Mouse (Mus musculus): ENCODE measurements around the gene Hexim2.

Hexim2 gene

GRCm38 (mm10) chr11:103131701-103132575, at the start of gene Hexim2:
TSS of gene Hexim2 (plus strand) at chr11:103132429.
- no peak for DNase-seq (ENCODE audit: extremely low spot score, low spot score)

- no peak for DNase-seq (ENCODE audit: extremely low spot score, low spot score)
Observed at GRCm38 (mm10) chr11:103093306-103093705, 38.9 kb upstream of the Hexim2 start.

GRCm38 (mm10) chr11:103093862-103094833, 38.1 kb upstream of the Hexim2 start:
- no peak for DNase-seq (ENCODE audit: extremely low spot score, low spot score)

DNA sequence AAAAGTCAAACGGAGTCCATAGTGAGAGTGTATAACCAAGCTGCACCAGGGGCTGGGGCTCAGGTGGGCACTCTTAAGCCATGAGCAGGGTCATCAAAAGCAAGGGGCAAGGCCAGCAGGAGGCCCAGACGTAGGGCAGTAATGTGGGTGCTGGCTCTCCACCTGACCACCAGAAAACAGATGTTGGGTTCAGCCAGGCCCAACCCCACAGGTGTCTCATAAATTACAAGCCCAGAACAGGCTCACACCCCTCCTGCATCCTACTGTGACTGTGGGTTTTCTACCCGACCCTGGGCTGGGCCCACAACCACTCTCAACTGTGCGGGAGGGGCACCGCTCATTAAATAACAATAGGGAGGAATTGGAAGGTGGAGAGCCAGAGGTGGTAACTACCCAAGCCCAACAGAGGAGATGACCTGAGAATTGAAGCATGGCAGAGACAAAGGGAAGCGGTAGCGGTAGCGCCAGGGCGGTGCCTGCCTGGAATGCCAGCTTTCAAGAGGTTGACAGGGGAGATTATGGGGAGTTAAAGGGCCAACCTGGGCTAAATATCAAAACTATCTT, 37.0 kb upstream of the Hexim2 start:
- no peak for DNase-seq (ENCODE audit: extremely low spot score, low spot score)

DNA sequence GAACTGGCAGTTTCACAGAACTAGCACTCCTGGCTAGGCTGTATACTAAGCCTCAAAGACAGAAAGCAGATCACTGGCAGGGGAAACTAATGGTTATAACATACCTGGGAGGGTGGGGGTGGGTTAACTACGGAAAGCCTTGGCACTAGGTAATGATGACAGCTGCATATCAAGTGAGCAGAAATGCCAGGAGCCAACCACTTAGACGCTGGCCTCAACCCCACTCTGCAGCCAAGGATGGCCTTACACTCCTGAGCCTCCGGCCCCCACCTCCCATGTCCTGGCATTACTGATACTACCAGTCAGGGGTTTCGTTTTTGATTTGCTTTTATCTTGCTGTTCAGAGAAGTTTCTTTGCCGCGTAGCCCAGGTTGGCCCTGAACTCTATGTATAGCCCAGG, 36.4 kb upstream of the Hexim2 start:
- DNase-seq (ENCODE audit: extremely low spot score, low spot score): no peak

DNA sequence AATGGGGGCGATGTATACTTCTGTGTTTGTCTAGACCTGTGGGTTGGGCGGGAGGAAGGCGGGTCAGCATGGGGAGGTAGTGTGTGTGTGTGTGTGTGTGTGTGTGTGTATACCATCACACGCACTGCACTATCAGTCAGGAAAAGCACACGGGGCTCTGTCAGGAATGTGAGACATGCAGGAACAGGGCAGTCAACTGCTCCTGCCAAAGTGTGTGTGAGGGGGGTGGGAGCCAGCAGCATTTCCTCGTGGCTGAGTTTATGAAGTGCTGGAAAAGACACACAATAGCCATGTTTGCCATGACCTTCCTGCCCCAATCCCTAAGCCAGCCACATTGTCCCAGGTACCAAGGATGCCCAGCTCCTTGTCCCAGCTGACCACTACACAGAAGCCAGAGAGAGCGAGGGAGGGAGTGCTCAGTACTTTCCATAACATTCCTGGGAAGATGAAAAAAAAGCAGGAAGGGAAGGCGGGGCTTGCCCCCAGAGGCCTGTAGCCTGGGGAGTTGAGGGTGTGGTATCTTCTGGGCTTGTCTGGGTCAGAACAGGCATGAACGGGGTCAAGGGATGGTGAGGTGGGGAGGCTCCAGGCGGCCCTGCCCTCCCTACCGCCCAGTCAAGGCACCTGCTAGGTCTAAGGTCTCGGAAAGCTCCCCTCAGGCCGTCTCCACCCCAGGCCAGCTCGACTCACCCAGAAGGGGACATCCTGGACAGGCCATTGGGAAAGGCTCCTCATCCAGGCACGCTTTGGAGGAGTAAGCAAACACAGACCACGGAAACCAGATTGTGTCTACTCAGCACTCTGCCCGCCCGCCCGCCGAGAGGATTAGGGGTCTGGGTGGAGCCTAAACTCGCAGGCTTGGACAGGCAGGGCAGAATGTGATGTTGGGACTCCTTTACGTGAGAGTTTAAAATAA, 35.0 kb upstream of the Hexim2 start:
- no peak for DNase-seq (ENCODE audit: extremely low spot score, low spot score)

DNA sequence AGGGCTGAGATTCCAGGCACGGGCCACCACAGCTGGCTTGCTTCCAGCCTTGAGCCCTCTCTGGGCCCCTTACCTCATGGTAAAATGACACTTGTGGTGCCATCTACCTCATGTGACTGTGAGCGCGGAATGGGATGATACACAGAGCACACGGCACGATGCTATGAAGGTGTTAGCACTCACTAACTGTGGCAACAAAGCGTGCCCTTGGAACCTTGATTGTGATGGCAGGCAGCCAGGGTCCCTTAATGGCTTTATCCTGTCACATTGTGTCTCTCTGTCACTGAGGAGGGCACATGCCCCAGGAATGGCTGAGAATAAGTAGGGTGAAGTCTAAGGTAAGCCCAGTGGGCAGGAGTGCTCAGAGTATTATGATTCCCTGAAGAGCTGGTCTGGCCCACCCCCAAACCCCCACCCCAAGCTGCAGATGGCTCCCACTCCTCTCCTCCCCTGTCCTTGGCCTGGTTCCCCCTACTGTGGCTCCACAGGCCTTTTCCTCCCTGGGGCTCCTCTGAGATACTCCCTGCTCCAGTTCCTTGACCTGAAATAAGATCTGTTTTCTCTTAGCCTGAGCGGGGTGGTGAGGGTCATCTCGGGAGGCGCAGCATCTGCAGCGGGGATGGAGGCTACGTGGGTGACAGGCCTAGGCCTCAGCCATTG, 33.6 kb upstream of the Hexim2 start:
- no peak for DNase-seq (ENCODE audit: extremely low spot score, low spot score)

DNA sequence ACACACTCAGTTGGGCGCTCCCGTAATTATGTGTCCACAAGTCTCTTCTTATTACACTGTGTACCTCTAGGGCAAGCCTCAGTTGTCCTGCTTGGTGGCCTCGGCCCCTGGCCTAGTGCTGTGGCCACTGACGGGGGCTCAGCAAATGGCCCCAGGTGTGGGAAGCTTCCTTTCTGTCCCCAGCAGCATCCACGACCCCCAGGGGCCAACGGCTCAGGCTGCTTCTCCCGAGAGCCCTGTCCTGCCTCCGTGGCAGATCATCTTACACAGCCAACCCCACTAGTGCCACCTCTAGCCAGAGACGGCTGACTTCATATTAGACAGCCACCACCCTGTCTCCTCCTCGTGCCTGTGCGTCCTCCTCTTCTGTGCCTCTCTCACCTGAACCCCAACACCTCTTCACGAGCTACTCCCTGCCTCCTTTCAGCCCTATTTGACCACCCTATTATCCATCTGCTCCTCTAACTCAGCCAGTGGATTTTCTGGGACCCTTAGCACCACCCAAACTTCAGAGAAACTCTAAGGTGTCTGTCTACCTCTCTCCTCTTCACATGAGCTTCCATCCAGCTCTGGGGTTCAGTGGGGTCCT, 32.8 kb upstream of the Hexim2 start:
- no peak for DNase-seq (ENCODE audit: extremely low spot score, low spot score)

DNA sequence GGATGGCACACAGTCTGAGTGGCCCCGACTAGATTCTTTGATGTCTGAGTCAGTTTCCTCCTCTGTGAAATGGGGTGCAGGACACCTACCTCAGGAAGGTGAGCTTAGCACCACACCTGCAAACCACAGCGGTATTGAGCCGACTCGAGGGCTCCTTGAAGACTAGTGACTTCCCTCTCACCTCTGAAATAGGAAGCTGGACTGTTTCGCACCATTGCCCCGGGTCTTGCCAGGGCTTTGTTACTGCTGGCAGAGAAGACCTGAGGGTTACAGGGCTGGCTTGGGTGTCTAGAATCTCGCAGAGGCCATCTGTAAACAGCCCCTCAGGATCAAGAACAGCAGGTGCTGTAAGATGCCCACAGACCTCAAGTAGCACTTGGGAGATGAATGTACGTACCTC, 31.9 kb upstream of the Hexim2 start:
- DNase-seq (ENCODE audit: extremely low spot score, low spot score): no peak

DNA sequence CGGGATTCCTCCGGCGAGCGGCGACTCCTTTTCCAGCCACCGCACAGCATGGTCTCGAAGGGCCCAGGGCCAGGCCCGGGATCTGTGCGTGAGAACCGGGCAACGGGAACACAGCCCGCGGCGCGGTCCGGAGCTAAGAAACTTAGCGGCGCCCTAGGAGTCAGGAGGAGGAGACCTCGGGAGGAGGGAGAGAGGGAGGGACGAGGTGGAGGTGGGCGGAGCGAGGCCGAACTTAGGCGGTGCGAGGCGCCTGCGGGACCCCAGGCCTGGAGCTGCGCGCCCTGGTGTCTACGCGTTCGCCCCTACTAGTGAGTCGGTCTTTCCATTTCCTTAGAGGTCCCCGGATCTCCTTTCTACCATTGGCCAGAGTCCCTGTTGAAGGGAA, 30.8 kb upstream of the Hexim2 start, which contains the start of the genes Plcd3 and Acbd4:
Gene Plcd3 (minus strand): TSS at position 178 of the 385 bp plus-strand sequence.
Gene Acbd4 (plus strand): TSS at position 202 of the 385 bp plus-strand sequence.
- peak; percentile 73 for DNase-seq (ENCODE audit: extremely low spot score, low spot score)

GRCm38 (mm10) chr11:103101866-103102501, 30.2 kb upstream of the Hexim2 start:
- DNase-seq (ENCODE audit: extremely low spot score, low spot score): no peak

- DNase-seq (ENCODE audit: extremely low spot score, low spot score): peak; percentile 99
Observed at GRCm38 (mm10) chr11:103102725-103103349, 29.4 kb upstream of the Hexim2 start.

- DNase-seq (ENCODE audit: extremely low spot score, low spot score): no peak
Observed at GRCm38 (mm10) chr11:103103621-103104020, 28.6 kb upstream of the Hexim2 start.

DNA sequence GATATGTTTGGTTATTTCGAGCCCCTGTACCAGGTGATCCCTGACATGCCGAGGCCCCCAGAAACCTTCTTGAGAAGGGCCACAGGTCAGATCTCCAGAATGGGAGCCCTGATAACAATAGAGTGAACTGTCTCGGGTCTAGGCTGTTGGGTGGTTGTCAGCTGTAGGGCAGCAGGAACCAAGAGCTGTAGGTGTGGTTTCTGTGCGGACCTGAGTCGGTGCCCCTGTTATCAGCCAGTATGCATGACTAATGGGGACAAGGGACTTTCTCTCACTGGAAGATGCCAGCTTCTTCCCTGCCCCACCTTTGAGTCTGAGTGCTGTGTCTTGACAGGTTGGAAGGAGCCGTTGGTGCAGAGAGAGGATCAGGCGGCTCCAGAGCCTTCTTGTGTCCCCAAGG, 27.8 kb upstream of the Hexim2 start:
- no peak for DNase-seq (ENCODE audit: extremely low spot score, low spot score)

- DNase-seq (ENCODE audit: extremely low spot score, low spot score): no peak
Observed at GRCm38 (mm10) chr11:103105180-103105725, 27.0 kb upstream of the Hexim2 start.

GRCm38 (mm10) chr11:103105810-103106209, 26.4 kb upstream of the Hexim2 start:
- DNase-seq (ENCODE audit: extremely low spot score, low spot score): no peak

- no peak for DNase-seq (ENCODE audit: extremely low spot score, low spot score)
Observed at GRCm38 (mm10) chr11:103106386-103106785, 25.8 kb upstream of the Hexim2 start.

DNA sequence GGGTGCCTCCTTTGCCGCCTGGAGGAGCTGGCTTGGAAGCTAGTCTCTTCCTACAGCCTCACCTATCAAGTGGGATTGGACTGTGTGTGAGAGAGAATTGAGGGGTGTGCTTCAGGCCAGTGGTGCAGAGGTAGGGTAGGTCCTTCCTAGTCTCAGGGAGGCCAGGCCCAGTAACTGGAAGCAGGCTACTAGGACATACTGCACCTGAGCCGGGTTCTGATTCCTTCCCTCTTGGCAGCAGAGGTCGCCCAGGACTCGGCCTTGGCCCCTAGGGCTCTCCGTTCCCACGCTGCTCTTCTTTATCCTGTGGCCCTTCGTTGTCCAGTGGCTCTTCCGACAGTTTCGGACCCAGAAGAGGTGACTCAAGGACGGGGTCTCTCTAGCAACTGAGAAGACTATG, 20.9 kb upstream of the Hexim2 start:
- no peak for DNase-seq (ENCODE audit: extremely low spot score, low spot score)
